Mouse (Mus musculus) MEL (cell line): ENCODE results near the gene Samd4. TPM values are rescaled to one million over a fixed set of nuclear protein-coding genes. Genes with fewer than 3 reads are reported as not detected.

ENCODE experiments used
- DNase-seq: peaks from one replicate; pipeline ENCODE4 v3.0.0; 2011; ENCODE audit warnings: low read depth, low spot score
- H3K27ac ChIP-seq: 2 replicates; pipeline ENCODE4 v1.5.1; 2012; ENCODE audit warnings: low read depth, mild to moderate bottlenecking, control low read depth, low read length, moderate library complexity; ENCODE audit not compliant: control insufficient read depth
- H3K27me3 ChIP-seq, 2 experiments: fragments of 150-350 bp in 1 of 2; sonication (generic) in 1 of 2; 2 replicates each; pipeline ENCODE4 v1.6.1; 2012; ENCODE audit warnings: low read length in 2 of 2, mild to moderate bottlenecking in 2 of 2, improper control_type of control experiment in 1 of 2, moderate library complexity in 1 of 2; ENCODE audit not compliant: insufficient read depth in 2 of 2, control insufficient read depth in 1 of 2
- H3K36me3 ChIP-seq, 2 experiments: 2 replicates each; pipeline ENCODE4 v1.6.1; 2012 to 2014; ENCODE audit warnings: low read length in 2 of 2, improper control_type of control experiment in 1 of 2, inconsistent platforms in 1 of 2, mild to moderate bottlenecking in 1 of 2; ENCODE audit not compliant: insufficient read depth in 2 of 2, control insufficient read depth in 1 of 2
- H3K4me1 ChIP-seq, 2 experiments: fragments of 150-350 bp in 1 of 2; sonication (generic) in 1 of 2; 2 replicates each; pipeline ENCODE4 v1.6.1; 2012; ENCODE audit warnings: low read length in 2 of 2, improper control_type of control experiment in 1 of 2, mild to moderate bottlenecking in 1 of 2; ENCODE audit not compliant: insufficient read depth in 2 of 2, control insufficient read depth in 1 of 2
- H3K4me3 ChIP-seq, 2 experiments: fragments of 150-350 bp in 1 of 2; sonication (generic) in 1 of 2; 2 replicates each; pipeline ENCODE4 v1.5.1; 2012; ENCODE audit warnings: low read depth in 2 of 2, low read length in 2 of 2, mild to moderate bottlenecking in 2 of 2, moderate library complexity in 2 of 2, control low read depth in 1 of 2, improper control_type of control experiment in 1 of 2; ENCODE audit not compliant: control insufficient read depth in 1 of 2, insufficient read depth in 1 of 2
- H3K79me2 ChIP-seq: 2 replicates; pipeline ENCODE4 v1.6.1; 2012; ENCODE audit warnings: mild to moderate bottlenecking, low read length, moderate library complexity; ENCODE audit not compliant: control insufficient read depth, poor library complexity, insufficient read depth
- H3K9ac ChIP-seq: 2 replicates; pipeline ENCODE4 v1.6.1; 2012; ENCODE audit warnings: low read depth, mild to moderate bottlenecking, control low read depth, low read length, moderate library complexity; ENCODE audit not compliant: control insufficient read depth, poor library complexity, severe bottlenecking
- H3K9me3 ChIP-seq: fragments of 150-350 bp; sonication (generic); replicated peaks from 2 replicates; pipeline ENCODE4 v1.6.1; 2012; ENCODE audit warnings: mild to moderate bottlenecking, low read length, improper control_type of control experiment, moderate library complexity; ENCODE audit not compliant: insufficient read depth
- CTCF ChIP-seq, 3 experiments: IDR thresholded peaks in 2 of 3; conservative IDR thresholded peaks in 1 of 3; 2 replicates each; pipeline ENCODE4 v1.5.1; 2011 to 2012; ENCODE audit warnings: low read length in 3 of 3, low read depth in 2 of 3, mild to moderate bottlenecking in 2 of 3, improper control_type of control experiment in 1 of 3, inconsistent platforms in 1 of 3, mixed read lengths in 1 of 3, moderate library complexity in 1 of 3; ENCODE audit not compliant: control insufficient read depth in 1 of 3, insufficient read depth in 1 of 3, poor library complexity in 1 of 3, severe bottlenecking in 1 of 3
- E2F4 ChIP-seq: IDR thresholded peaks from 2 replicates; pipeline ENCODE4 v1.6.1; 2011; ENCODE audit warnings: low read depth, low read length, improper control_type of control experiment, borderline replicate concordance
- ELF1 ChIP-seq: IDR thresholded peaks from 2 replicates; pipeline ENCODE4 v1.6.1; 2014; ENCODE audit warnings: low read depth, mild to moderate bottlenecking, inconsistent platforms, low read length, improper control_type of control experiment, moderate library complexity
- ETS1 ChIP-seq: IDR thresholded peaks from 2 replicates; pipeline ENCODE4 v1.6.1; 2012; ENCODE audit warnings: low read depth, mild to moderate bottlenecking, inconsistent platforms, low read length, improper control_type of control experiment, moderate library complexity
- GATA1 ChIP-seq: IDR thresholded peaks from 2 replicates; pipeline ENCODE4 v1.6.1; 2011; ENCODE audit warnings: low read depth, low read length, improper control_type of control experiment
- HCFC1 ChIP-seq: IDR thresholded peaks from 2 replicates; pipeline ENCODE4 v1.6.1; 2012; ENCODE audit warnings: low read depth, mild to moderate bottlenecking, inconsistent platforms, low read length, improper control_type of control experiment, moderate library complexity
- KAT2A ChIP-seq: conservative IDR thresholded peaks from 2 replicates; pipeline ENCODE4 v1.6.1; 2012; ENCODE audit warnings: low read depth, low read length, improper control_type of control experiment, inconsistent platforms
- MAFK ChIP-seq: IDR thresholded peaks from 2 replicates; pipeline ENCODE4 v1.6.1; 2011; ENCODE audit warnings: low read depth, mild to moderate bottlenecking, low read length, improper control_type of control experiment, borderline replicate concordance
- MEF2A ChIP-seq: IDR thresholded peaks from 2 replicates; pipeline ENCODE4 v1.6.1; 2014; ENCODE audit warnings: low read depth, mild to moderate bottlenecking, inconsistent platforms, low read length, improper control_type of control experiment; ENCODE audit not compliant: poor library complexity, insufficient replicate concordance, severe bottlenecking; ENCODE audit errors: extremely low read depth
- MYC ChIP-seq: IDR thresholded peaks from 2 replicates; pipeline ENCODE4 v1.6.1; 2011; ENCODE audit warnings: low read depth, mild to moderate bottlenecking, low read length, improper control_type of control experiment, moderate library complexity
- NELFE ChIP-seq: IDR thresholded peaks from 2 replicates; pipeline ENCODE4 v1.6.1; 2011; ENCODE audit warnings: low read depth, low read length, improper control_type of control experiment
- NRF1 ChIP-seq: IDR thresholded peaks from 2 replicates; pipeline ENCODE4 v1.6.1; 2014; ENCODE audit warnings: low read depth, mild to moderate bottlenecking, inconsistent platforms, low read length, improper control_type of control experiment, moderate library complexity; ENCODE audit not compliant: poor library complexity, insufficient read depth, severe bottlenecking
- POLR2A ChIP-seq, 2 experiments: IDR thresholded peaks; 2 replicates each; pipeline ENCODE4 v1.6.1; 2011 to 2012; ENCODE audit warnings: low read length in 2 of 2, mild to moderate bottlenecking in 2 of 2, control low read depth in 1 of 2, improper control_type of control experiment in 1 of 2, low read depth in 1 of 2, moderate library complexity in 1 of 2; ENCODE audit not compliant: control insufficient read depth in 1 of 2, insufficient read depth in 1 of 2, poor library complexity in 1 of 2
- POLR2AphosphoS2 ChIP-seq: IDR thresholded peaks from 2 replicates; pipeline ENCODE4 v1.6.1; 2011; ENCODE audit warnings: low read length, improper control_type of control experiment
- RAD21 ChIP-seq: IDR thresholded peaks from 2 replicates; pipeline ENCODE4 v1.6.1; 2011; ENCODE audit warnings: mild to moderate bottlenecking, low read depth, low read length, improper control_type of control experiment
- RCOR1 ChIP-seq: IDR thresholded peaks from 2 replicates; pipeline ENCODE4 v1.6.1; 2012; ENCODE audit warnings: low read depth, mild to moderate bottlenecking, inconsistent platforms, low read length, improper control_type of control experiment
- TAL1 ChIP-seq: IDR thresholded peaks from 2 replicates; pipeline ENCODE4 v1.6.1; 2012; ENCODE audit warnings: mild to moderate bottlenecking, inconsistent platforms, low read length, moderate library complexity, mixed read lengths
- USF1 ChIP-seq: IDR thresholded peaks from 2 replicates; pipeline ENCODE4 v1.6.1; 2014; ENCODE audit warnings: low read depth, mild to moderate bottlenecking, inconsistent platforms, low read length, improper control_type of control experiment, moderate library complexity
- ZC3H11A ChIP-seq: IDR thresholded peaks from 2 replicates; pipeline ENCODE4 v1.6.1; 2012; ENCODE audit warnings: low read depth, mild to moderate bottlenecking, inconsistent platforms, low read length, improper control_type of control experiment
- ZMIZ1 ChIP-seq: IDR thresholded peaks from 2 replicates; pipeline ENCODE4 v1.6.1; 2012; ENCODE audit warnings: low read depth, mild to moderate bottlenecking, inconsistent platforms, low read length, improper control_type of control experiment, moderate library complexity
- ZNF384 ChIP-seq: IDR thresholded peaks from 2 replicates; pipeline ENCODE4 v1.6.1; 2012; ENCODE audit warnings: low read depth, mild to moderate bottlenecking, inconsistent platforms, low read length, improper control_type of control experiment
- polyA plus RNA-seq, 2 experiments: library from polyadenylated mRNA; stranded (reverse) in 1 of 2; unstranded in 1 of 2; fragments of >175 nt in 1 of 2; fragments of >200 nt in 1 of 2; gene quantifications; 2 replicates each; pipeline versions ENCODE4 v1.2.1 to v1.2.4; 2012; ENCODE audit warnings: low replicate concordance in 2 of 2, low read depth in 1 of 2; ENCODE audit not compliant: insufficient read length in 2 of 2, insufficient read depth in 1 of 2, missing spikeins in 1 of 2
- total RNA-seq: library from RNA; depleted of rRNA; stranded (reverse); fragments of 300-350 nt; gene quantifications from 2 replicates; pipeline ENCODE4 v1.2.3, GENCODE M21; 2012

Gene Samd4
- total and polyA plus RNA-seq, 3 experiments: 0.04 to 0.08 TPM; not detected in 1

- no peak overlapping the region for H3K4me3 ChIP-seq
- peaks cover 0 to 2% of the 10 kb centered on the region in 2 experiments for H3K27me3 ChIP-seq
- no peak for DNase-seq
- no peaks in the 10 kb centered on the region for H3K4me1 ChIP-seq
- H3K79me2 ChIP-seq: no peaks in the 10 kb centered on the region
- H3K36me3 ChIP-seq: no peaks in the 10 kb centered on the region
- H3K9ac ChIP-seq: no peak overlapping the region
- no peaks in the 10 kb centered on the region for H3K9me3 ChIP-seq
- no peak overlapping the region for H3K27ac ChIP-seq
- TF ChIP-seq RAD21 (no peak), GATA1 (no peak), NELFE (no peak), RCOR1 (no peak), HCFC1 (no peak), MAFK (no peak)
Measured at GRCm38 (mm10) chr14:47031542-47031941, 148.9 kb downstream of the Samd4 start.

DNA sequence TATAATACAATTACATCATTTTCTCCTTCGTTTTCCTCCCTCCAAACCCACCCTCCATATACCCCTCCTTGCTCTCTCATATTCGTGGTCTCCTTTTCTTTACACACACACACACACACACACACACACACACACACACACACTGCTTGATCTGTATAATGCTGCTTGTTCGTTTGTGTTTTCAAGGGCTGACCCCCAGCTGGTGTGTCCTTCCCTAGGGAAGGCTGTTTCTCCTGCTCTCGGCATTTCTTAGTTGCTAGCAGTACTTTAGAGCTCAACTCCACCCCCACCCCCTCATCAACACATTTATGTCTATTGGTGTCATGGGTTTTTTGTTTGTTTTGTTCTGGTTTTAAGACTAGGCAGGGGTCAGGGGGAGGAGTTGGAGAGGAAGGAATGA lies 149.5 kb downstream of the Samd4 start:
- H3K27ac ChIP-seq: no peak overlapping the region
- no peak for TF ChIP-seq NRF1
- H3K9me3 ChIP-seq: no peaks in the 10 kb centered on the region
- peaks cover 0 to 5% of the 10 kb centered on the region in 2 experiments for H3K27me3 ChIP-seq
- no peak overlapping the region for H3K9ac ChIP-seq
- H3K79me2 ChIP-seq: no peaks in the 10 kb centered on the region
- no peak overlapping the region for H3K4me3 ChIP-seq
- no peaks in the 10 kb centered on the region for H3K4me1 ChIP-seq
- H3K36me3 ChIP-seq: no peaks in the 10 kb centered on the region
- DNase-seq: no peak

- no peaks in the 10 kb centered on the region for H3K9me3 ChIP-seq
- TF ChIP-seq POLR2AphosphoS2 (no peak), MEF2A (no peak)
- TF ChIP-seq, all 39 proteins: peak for 0
Measured at GRCm38 (mm10) chr14:47033423-47033822, 150.8 kb downstream of the Samd4 start.

DNA sequence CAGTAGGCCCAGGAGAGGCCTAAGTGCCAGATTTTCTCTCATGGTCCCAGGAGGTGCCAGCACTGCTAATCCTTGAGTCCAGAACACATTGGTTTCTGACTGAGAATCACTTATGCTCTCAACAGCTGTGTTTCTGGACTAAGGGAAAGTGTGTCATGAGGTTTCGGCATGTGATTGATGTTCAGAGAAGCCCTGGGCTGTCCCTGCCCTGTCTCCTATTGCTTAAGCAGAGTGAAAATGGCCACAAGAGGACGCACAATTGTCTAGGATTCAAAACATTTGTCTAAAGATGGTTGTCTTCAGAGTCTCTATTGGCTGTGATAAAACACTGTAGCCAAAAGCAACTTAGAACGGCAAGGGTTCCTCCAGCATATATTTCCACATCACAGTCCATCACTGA lies 159.0 kb downstream of the Samd4 start:
- no peak for DNase-seq
- Histone ChIP-seq H3K4me1 (no peaks in the 10 kb centered on the region), H3K79me2 (no peaks in the 10 kb centered on the region), H3K36me3 (no peaks in the 10 kb centered on the region), H3K27me3 (peaks cover 0 to 1% of the 10 kb centered on the region in 2 experiments; a peak in 2 of 4 replicates), H3K4me3 (no peak overlapping the region), H3K9me3 (no peaks in the 10 kb centered on the region), H3K27ac (no peak overlapping the region), H3K9ac (no peak overlapping the region)
- TF ChIP-seq POLR2A (IDR thresholded peaks at IDR 0.05; ENCODE audit: control insufficient read depth in 1 of 2, insufficient read depth in 1 of 2, low read depth in 1 of 2, low read length in 2 of 2, poor library complexity in 1 of 2) (no peak), ZNF384 (no peak), ELF1 (no peak), RCOR1 (no peak), E2F4 (no peak), MYC (no peak), TAL1 (no peak), KAT2A (no peak), CTCF (IDR thresholded peaks at IDR 0.05 in 2 of 3, conservative IDR thresholded peaks at IDR 0.05 in 1 of 3; ENCODE audit: control insufficient read depth in 1 of 3, insufficient read depth in 1 of 3, low read depth in 2 of 3, low read length in 3 of 3, poor library complexity in 1 of 3, severe bottlenecking in 1 of 3) (peak in 1 of 3 experiments; percentile 8; a peak in 1 of 6 replicates), ZC3H11A (no peak), USF1 (no peak), ZMIZ1 (no peak), ETS1 (no peak), RAD21 (no peak)

More at GRCm38 (mm10) chr14:47033423-47033822, 150.8 kb downstream of the Samd4 start:
- H3K27ac ChIP-seq: no peak overlapping the region
- no peak overlapping the region for H3K4me3 ChIP-seq
- no peak overlapping the region for H3K9ac ChIP-seq
- no peak for DNase-seq
- peaks cover 0 to 5% of the 10 kb centered on the region in 2 experiments for H3K27me3 ChIP-seq
- H3K79me2 ChIP-seq: no peaks in the 10 kb centered on the region
- H3K36me3 ChIP-seq: no peaks in the 10 kb centered on the region
- H3K4me1 ChIP-seq: no peaks in the 10 kb centered on the region
